Mouse (Mus musculus) cerebellum, postnatal 36 days (tissue): Measurements from ENCODE around the gene Gck.
A peak's percentile ranks its signal among the peaks of the same experiment; 100 is the strongest.
"Not testable (repeated sequence)": the region's sequence is repeated elsewhere in the genome, so short reads cannot be mapped to it uniquely, and the experiment has no call there.

ENCODE experiments used
- DNase-seq, 2 experiments: peaks; one replicate each; pipeline ENCODE4 v3.0.0; 2021 to 2022; ENCODE audit warnings: mixed read lengths in 2 of 2

Gck gene

DNA sequence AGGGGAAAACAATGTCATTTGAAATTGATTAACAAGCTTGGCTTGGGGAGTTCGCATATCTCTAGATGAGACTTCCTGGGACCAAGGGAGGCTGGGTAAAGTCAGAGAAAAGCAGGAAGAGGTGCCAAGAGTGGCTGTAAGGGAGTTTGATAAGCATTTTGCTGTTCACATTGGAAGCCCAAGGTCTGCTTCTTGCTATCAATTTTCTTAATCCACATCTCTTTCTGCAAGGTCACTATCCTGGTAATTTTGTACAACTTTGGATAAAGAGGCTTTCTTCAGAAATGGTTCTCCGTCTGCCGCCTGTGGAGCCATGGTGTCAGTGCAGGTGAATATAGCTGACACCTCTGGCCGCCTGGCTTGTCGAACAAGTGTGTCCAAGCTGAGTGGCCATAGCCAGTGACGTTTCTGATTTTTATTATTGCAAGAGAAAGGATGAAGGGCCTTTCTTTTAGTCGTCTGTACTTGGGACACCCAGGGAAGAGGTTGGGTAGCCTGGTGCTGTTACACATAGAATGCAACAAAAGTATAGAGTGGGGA lies 5.2 kb upstream of the Gck start:
- peak in 1 of 2 experiments; percentile 52 for DNase-seq

DNA sequence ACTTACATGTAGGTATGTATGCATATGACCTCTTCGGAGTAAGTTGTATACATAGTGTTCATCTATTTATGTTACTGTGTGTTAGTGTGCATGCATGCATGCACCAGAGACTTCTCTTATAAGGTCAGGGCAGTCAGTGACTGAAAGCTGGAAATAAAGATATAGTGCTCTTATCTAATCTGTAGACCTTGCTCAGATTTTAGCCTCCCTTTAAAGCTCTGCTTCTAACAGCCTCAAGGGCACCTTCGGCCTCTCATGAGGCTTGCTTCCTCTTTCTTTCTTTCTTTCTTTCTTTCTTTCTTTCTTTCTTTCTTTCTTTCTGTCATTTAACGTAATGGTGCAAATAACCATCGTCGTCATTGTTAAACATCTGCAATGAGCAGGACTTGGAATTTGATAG lies 4.6 kb upstream of the Gck start:
- DNase-seq, result no peak

DNA sequence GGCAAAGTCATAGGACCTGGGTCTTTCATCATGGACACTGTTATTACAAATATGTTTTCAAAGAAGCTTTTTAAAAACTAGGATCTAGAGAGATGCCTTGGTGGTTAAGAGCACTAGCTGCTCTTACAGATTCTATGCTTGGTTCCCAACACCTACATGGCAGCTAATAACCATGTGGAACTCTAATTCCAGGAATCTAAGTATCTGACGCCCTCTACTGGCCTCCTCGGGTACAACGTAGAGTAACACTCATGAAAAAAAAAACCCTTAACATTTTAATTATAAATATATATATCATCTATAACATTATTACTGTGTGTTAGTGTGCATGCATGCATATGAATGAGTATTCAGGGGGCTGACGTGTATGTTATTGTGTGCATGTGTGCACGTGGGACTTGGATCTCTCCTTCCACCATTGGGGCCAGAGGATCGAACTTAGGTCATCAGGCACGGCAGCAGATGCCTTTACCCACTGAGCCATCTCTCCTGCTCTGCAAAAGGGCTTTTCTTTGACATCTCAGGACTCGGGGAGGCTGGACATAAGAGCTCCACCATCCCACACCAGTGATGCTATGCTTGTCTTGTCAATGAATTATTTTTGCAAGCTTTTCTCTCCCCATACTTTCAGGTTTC lies 3.4 kb upstream of the Gck start:
- peak; percentile 42 to 60 for DNase-seq

DNA sequence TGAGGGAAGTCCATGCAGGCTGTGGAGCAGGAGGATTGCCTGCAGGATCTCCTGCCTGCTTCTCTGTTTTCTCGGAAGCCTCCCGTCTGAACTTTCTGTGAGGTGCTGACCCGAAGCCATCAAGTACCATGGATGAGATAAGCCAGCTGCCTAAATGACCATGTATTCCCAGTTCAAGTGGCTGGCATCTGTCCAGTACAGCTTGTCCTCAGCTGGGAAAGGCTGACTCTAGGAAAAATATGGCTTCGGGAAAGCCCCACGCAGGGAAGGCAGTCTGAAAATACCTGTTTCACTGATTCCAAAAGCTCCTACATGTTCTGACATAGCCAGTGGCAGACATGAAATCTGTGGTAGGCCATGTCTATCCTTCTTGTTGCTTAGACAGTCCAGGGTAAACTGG lies 2.6 kb upstream of the Gck start:
- no peak for DNase-seq

DNA sequence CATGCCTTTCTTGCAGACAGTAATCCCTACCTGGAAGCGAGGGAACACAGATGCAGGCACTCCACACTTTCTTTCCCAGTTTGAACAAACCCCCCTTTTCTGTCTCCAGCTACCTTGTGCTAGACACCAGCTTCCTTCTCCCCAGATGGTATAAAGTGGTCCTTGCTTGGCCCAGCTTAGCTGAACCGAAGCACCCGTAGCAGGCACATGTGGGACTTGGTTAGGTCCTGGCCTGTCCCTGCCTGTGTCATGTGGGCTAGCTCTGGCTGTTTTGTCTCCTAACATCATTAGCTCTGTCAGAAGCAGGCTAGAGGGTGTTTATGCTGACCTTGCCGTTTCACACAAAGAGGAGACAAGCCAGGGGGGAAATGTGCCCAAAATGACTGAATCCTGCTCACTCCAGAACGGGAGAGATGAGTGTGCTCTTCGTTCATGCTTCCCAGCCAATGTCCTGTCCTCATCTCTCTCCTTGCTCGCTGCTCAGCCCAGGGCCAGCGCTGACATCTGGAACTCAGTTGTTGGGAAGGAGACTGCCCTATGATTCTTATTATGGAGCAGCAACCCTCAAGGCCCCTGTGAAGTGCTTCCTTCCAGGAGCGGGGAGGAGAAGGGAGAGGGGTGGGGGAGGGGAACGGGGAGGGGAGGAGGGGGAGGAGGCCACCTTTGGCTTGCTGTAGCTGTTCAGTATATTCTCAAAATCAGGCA lies 1.2 kb downstream of the Gck start:
- no peak for DNase-seq

DNA sequence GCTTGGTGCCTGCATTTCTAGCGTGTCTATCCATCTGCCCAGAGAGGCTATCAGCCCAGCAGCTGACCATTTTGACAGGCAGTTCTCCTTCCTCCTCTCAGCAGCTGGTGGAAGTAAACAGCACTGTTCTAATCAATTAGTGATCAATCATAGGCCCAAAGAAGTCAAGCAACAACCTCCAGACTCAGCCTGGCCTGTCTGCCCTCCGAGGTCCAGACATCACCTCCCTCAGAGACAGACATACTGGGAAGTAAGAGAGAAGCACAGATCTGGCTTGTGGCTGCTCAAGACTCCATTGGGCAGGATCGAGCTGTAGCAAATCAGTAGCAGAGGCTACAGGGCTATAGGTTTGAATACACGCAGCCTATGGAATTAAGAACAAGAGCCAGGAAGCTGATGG lies 2.1 kb downstream of the Gck start:
- no peak for DNase-seq

DNA sequence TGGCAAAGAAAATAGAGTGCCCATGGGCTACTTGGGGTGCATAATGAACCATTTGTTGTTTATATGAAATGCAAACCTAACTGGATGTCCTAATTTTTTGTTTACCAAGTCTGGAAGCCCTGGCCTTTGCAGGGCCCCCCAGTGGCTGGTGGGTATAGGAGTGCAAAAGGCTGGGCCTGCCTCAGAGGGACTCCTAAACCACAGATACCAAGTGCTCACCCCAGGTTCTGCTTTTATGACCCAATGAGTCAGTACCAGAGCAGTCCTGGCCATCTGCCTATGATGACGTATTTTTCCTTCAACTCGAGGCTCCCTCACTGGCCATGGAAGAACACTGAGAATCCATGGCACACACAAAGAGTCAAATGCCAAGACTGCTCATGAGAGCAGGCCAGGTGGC lies 4.8 kb downstream of the Gck start:
- no peak for DNase-seq

DNA sequence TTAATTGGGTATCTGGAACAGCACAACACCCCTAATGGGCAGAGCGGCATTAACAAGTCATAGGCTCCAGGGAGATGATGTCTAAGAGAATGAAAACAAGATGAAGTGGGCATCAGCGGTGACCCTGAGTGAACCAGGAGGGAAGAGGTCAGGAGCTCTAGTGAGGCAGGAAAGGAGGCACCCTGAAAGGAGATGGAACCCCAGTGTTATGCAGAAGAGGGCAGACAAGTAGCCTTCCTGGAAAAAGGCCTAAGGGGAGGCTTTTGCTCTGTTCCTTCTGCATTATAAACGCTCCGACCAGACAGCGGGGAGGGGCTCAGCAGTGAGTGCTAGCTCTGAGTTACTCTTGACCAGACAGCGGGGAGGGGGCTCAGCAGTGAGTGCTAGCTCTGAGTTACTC lies 6.9 kb downstream of the Gck start:
- DNase-seq, result no peak

DNA sequence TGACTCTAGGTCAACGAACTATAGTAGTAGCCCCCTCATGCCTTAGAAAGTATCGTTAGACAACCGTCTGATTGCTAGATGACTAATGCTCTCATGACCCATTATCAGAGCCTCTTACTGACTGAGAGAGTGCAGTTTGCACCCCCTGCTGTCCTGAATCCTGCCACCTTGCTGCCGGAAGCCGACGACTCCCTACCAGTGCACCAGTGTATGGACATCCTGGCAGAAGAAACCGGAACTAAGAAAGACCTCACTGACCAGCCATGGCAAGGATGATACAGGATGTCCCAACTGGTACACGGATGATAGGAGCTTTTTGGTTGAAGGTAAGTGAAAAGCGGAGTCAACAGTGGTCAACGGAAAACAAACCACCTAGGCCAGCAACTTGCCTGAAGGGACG lies 15.3 kb downstream of the Gck start:
- not testable (repeated sequence) for DNase-seq

DNA sequence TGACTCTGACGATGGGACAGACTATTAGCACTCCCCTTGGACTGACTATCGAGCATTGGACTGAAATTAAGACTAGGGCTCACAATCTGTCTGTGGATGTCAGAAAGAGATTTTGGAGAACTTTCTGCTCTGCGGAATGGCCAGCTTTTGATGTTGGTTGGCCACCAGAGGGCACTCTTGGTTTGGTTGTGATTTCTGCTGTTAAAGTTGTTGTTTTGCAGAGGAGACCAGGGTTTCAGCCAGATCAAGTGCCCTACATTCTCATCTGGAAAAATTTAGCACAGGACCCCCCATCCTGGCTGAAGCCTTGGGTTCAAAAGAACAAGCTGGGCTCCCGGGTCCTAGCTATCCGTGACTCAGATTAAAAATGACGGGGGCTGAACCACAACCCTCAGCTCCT lies 17.9 kb downstream of the Gck start:
- not testable (repeated sequence) for DNase-seq

DNA sequence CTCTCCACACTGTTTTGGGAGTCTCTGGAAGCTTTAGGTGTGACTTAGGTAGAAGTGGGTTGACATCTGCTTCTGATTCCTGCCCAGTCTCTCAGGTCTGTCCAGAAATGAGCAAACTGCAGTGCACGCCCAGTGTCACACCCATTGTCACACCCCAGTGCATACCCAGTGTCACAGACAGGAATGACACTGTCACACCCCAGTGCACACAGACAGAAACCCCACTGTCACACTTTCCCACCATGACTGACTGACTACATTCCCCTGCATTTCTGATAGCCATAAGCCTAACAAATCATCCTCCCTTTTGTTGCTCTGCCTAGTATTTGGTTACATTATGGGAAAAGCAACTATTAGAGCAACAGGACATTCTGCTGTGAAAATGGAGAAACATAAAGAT lies 19.3 kb downstream of the Gck start:
- DNase-seq, result no peak

DNA sequence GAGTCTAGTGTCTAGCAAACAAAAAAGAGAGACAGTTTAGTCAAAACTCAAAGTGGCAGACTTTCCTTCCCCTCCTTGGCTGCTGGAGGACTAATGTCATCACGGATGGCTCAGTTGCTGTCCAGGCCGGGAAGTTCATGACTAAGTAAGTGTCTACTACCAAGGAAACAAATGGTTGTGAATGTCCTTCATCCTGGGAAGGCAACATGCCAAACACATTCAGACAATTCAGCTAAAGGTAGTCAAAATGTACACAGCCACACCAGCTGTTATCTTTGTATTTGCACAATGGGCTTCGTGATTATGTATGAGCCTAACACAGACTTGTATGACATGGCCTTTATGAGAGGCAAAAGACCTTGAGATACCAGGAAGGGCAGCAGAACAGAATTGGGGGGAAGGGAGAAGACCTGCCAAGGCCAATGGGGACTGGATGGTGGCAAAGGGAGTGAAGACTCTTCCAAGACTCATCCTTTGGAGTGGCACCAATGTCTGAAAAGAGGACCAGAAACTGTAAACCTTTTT lies 23.1 kb downstream of the Gck start:
- DNase-seq, result no peak

DNA sequence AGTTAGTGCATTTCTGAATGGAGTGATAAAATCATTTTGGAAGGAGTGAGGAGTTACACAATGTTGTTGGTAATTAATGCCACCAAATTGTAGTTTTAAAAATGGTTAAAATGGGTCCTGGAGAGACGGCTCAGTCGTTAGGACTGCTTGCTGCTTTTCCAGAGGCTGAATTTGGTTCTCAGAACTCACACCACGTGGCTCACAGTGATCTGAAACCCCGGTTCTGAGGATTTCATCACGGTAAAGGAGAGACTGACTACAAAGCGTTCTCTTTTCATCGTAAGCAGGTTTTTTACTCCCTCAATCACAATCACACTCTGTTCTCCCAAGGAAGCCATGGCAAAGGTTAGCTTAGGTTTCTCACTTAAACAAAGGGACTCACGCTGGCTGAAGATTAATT lies 25.2 kb downstream of the Gck start:
- no peak for DNase-seq

DNA sequence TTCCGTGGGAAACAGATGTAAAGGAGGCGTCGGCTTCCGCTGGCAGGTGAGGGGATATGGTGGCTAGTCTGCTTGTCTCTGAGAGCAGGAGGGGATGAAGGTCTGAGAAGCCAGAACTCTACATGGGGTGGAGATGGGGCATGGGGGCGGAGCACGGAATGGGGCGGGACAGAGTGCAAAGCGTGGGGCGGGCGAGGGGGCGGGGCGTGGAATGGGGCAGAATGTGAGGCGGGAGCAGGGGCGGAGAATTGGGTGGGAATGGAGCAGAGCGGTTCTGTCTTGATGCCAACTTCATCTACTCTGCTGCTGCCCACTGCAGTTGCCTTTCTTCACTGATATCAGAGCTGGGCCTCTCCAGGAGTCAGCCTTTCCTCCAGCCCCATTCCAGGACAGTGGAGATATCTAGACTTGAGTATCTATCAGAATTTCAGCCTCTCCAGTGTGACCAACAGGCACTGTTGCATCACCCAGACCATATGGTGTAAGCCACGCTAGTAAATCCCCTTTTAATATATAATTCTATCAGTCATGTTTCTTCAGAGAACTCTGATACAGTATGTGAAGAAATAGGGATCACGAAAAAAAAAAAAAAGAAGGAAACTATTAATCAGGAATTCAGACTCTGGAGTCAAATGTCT lies 29.4 kb downstream of the Gck start:
- no peak for DNase-seq

DNA sequence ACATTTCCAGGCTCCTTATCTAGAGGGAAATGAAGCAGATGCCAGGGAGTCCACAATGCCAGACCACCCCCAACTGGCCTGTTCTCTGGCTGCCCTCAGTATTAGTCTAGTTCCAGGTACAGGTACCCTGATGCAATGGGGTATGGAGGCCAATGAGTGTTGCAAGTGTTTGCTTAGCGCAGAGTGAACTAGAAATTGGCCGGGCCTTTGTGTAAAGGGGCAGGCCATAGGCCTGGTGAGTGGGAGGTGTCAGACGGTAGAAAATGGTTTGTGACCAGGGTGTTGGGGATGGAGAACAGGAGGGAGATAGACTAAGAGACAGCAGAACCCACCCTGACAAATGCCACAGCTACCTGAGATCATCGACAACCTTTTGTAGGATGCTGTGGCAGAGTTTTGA lies 30.3 kb downstream of the Gck start:
- DNase-seq, result no peak

DNA sequence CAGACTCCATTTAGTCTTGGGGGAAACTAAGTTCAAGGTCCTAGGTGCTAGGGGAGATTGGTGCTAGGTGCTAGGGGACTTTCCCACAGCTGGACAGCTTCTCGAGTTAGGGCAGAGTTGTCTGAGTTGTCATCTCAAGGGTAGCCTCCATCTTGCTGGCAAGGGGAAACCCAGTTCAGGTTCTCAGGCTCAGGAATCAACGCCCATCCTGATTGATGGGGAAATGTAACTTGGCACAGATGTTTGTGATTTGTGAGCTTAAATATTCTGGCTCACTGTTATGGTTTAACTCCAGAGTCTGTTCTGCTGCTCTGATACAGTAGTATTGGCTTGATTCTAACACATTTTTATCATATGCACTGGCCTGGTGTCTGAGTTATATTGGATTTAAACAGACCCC lies 31.8 kb downstream of the Gck start:
- no peak for DNase-seq

DNA sequence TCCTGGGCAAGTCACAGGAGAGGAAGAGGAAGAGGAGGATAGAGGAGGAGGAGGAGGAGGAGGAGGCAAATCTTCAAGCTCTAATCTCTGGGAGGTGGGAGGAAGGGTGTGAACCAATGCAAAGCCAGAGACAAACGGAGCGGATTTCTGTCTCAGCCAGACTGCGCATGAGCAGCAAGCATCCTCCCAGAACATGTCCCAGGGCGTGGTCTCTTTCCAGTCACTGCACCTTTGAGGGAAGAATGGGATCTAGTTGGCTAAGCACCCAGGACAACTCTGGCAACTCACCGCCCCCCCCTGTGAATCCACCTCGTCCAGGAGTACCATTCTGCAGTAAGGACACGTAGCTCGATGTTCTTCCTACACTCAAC lies 33.7 kb downstream of the Gck start:
- DNase-seq, result peak; percentile 57 to 62

DNA sequence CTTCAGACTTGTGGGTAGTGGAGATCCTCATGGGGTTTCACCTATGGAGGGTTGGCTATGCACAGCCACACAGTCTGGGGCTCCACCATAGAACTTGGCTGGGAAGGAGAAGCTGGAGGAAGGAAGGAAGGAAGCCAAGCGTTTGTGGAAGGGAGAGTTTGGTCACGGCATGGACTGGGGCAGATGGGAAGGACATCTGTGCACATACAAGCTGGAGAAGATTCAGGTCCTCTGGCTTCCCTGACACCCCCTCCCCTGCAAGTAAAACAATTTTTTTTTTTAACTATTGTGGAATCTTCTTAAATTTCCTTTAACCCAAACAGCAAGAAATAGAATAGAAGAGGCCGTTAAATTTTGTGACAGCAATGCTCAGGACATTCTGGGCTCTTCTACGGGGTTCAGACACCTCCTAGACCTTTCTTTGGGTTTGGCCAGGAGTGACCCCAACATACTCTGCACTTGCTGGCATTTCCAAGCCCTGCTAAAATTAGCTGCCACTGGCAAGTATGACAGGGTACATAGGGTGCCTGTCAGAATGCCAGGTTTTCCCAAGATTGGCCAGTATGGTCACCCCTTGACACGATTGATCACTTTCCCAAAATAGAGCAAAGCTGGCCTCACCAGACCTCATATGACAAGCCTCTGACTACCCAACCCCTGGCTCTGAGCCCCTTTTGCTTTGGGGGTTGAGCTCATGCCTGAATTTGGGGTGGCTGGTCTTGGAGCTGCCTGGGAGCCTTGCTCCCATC lies 34.3 kb downstream of the Gck start:
- DNase-seq, result peak in 1 of 2 experiments; percentile 46

DNA sequence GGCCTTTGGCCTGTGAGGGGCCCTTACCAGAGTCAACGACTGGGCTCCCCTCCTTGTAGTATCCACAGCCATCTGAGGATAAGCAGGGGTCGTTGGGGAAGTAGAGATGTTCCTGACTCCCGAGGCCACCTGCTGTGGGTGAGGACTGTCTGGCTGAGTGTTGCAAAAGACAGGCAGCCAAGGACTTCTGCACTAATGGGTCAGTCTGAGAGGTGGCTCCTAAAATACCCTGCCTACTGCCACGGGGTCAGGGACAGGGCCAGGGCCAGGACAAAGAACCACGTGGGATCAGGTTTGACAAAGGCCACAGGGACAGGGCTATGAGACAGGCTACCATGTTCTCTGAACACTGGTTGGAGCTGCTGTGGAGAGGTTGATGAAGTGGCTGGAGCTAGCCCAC lies 34.9 kb downstream of the Gck start:
- no peak for DNase-seq

DNA sequence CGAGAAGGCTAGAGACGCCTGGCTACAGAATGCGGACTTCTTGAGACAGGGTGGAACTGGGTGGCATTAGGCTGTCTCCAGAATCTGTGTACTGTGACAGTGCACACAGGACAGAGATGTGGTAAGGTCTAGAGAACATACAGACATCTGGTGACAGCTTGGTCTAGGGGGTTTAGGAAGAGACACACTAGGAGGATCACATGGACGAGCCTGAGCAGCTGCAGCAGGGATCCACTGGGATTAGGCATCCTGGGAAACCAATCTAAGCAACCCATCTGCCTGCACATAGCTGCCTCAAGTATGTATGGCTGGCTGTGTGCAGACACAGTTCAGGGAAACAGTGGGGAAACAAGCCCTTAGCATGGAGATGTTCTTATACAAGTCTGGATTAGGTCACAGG lies 35.9 kb downstream of the Gck start:
- no peak for DNase-seq

DNA sequence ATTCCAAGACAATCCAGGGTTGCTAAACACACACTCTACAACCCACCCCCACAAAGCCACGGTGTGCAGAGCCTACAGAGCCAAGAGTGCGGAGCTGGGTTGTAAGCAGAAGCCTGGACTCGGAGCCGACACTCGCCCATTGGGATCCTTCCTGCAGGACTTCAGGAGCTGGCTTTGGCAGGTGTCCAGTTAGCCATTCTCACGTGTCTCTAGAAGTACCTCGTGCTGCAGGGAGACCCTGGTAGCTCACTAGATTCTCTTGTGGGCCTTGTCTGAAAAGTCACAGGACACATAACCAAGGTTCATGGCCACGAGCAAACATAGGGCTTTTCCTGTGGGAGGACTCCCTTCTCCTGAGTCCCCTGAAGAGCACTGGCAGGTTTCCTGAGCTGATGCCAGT lies 36.6 kb downstream of the Gck start:
- peak in 1 of 2 experiments; percentile 42 for DNase-seq

DNA sequence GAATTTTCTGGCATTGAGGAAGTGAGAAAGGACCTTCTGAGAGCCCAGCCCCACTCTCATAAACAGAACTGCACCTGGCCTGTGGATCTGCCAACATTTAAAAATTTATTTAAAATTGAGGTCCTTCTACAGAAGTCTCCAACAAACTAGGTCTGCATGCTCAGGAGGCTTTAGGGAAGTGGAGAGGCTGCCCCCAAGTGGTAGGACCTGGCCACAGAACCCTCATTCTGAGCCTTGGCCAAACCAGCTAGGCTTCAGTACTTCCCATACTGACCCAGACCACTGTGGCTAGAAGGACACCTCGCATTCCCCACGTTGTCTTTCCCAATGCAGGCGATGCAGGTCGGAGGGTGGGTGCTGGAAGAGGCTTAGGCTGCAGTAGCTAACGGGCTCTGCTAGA lies 37.2 kb downstream of the Gck start:
- peak; percentile 82 to 83 for DNase-seq

DNA sequence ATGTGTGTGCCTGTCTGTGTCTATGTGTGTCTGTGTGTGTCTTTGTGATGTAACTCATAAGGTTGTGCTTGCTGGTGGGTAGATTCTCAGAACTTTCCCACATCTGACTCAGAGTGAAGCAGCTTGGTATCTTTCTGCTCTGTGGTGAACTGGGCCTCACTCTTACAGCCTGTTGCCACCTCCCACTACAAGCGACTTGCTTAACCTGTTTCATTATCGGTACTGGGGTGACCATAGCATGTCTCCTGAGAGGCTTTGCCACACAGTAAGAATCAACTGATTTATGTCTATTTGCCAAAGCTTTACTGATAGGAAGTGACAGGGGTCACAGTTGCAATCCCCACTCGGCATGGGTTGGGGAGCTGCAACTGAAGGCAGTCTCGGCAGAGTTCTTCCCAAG lies 41.2 kb downstream of the Gck start:
- no peak for DNase-seq
